Mouse (Mus musculus) hindbrain, postnatal 0 days (tissue): ENCODE data around the gene St8sia1. TPM values are rescaled to one million over a fixed set of nuclear protein-coding genes. Genes with fewer than 3 reads are reported as not detected.
A peak's percentile ranks its signal among the peaks of the same experiment; 100 is the strongest.

Source experiments
- ATAC-seq: fragments of 200-750 bp; cut with Nextera tagmentation; 2 replicates; pipeline ENCODE4 v1.8.0; 2017; ENCODE audit warnings: mild to moderate bottlenecking, moderate TSS enrichment, moderate library complexity
- DNase-seq: peaks from one replicate; pipeline ENCODE4 v3.0.0-alpha.2; 2015; ENCODE audit warnings: low spot score
- H3K27ac ChIP-seq: fragments of 300-500 bp; sonication (generic); 2 replicates; pipeline ENCODE4 v1.5.1; 2014; ENCODE audit warnings: mild to moderate bottlenecking
- H3K27me3 ChIP-seq: fragments of 300-500 bp; sonication (generic); 2 replicates; pipeline ENCODE4 v1.6.1; 2014; ENCODE audit warnings: low read length, mixed read lengths; ENCODE audit not compliant: insufficient read depth
- H3K36me3 ChIP-seq: fragments of 300-500 bp; sonication (generic); 2 replicates; pipeline ENCODE4 v1.6.1; 2014; ENCODE audit warnings: low read length, mixed read lengths; ENCODE audit not compliant: insufficient read depth
- H3K4me1 ChIP-seq: fragments of 300-500 bp; sonication (generic); 2 replicates; pipeline ENCODE4 v1.6.1; 2014; ENCODE audit warnings: antibody characterized with exemption, low read length, mixed read lengths; ENCODE audit not compliant: insufficient read depth
- H3K4me2 ChIP-seq: fragments of 300-500 bp; sonication (generic); 2 replicates; pipeline ENCODE4 v1.6.1; 2014; ENCODE audit warnings: low read depth, mild to moderate bottlenecking, low read length, moderate library complexity, mixed read lengths
- H3K4me3 ChIP-seq: fragments of 300-500 bp; sonication (generic); 2 replicates; pipeline ENCODE4 v1.5.1; 2014; ENCODE audit warnings: low read length
- H3K9ac ChIP-seq: fragments of 300-500 bp; sonication (generic); replicated peaks from 2 replicates; pipeline ENCODE4 v1.6.1; 2014; ENCODE audit warnings: mild to moderate bottlenecking, low read length, moderate library complexity, mixed read lengths
- H3K9me3 ChIP-seq: fragments of 300-500 bp; sonication (generic); 2 replicates; pipeline ENCODE4 v1.6.1; 2016; ENCODE audit warnings: low read length, mixed read lengths
- CTCF ChIP-seq: IDR thresholded peaks from 2 replicates; pipeline ENCODE4 v1.5.1; 2016; ENCODE audit warnings: antibody characterized with exemption, control low read depth, low read depth
- WGBS: fragments of 180-500 bp; shearing (Covaris S2); extraction: QIAGEN DNeasy Blood & Tissue Kit; methylation state at CpG from one replicate; pipeline ENCODE4 v1.1.7; 2014; 5-methylcytosine and 5-hydroxymethylcytosine counted together
- polyA plus RNA-seq: library from polyadenylated mRNA; unstranded; fragments of >200 nt; fragmentation: Nextera tagmentation; extraction: Ambion mirVana; gene quantifications from 2 replicates; pipeline ENCODE4 v1.2.1, GENCODE M21; 2015
- total RNA-seq: library from RNA; depleted of rRNA; stranded (reverse); fragments of >200 nt; gene quantifications from 2 replicates; pipeline ENCODE4 v1.2.3, GENCODE M21; 2014

Gene St8sia1
- total and polyA plus RNA-seq, 2 experiments from 2014 or later: 3.7 to 18.0 TPM

DNA sequence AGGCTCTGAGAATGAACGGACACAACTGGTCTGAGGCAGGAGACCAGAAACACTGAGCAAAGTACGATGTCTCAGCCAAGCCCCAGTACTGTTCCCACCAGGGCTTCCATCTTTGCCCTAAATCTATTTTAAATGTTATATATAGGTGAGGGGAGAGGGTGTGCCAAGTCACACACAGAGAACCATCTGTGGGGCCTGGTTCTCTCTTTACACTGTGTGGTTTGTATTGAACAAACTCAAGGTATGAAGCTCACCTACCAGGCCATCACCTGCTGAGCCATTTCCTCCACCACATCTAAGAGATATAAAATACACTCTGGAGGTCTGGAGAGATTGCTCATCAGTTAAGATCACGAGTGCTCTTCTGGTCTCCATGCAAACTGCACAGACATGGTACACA is 38.9 kb downstream of the St8sia1 start:
- ATAC-seq (no peak), DNase-seq (no peak)
- no peak for TF ChIP-seq CTCF
- no peaks in the 10 kb centered on the region for H3K4me1 ChIP-seq
- no peaks in the 10 kb centered on the region for H3K9me3 ChIP-seq
- 90% methylated on average over 3 of the region's 3 CpGs for WGBS
- no peak overlapping the region for H3K4me2 ChIP-seq
- H3K9ac ChIP-seq: no peak overlapping the region
- no peaks in the 10 kb centered on the region for H3K36me3 ChIP-seq
- no peak overlapping the region for H3K4me3 ChIP-seq
- no peaks in the 10 kb centered on the region for H3K27me3 ChIP-seq
- H3K27ac ChIP-seq: no peak overlapping the region

DNA sequence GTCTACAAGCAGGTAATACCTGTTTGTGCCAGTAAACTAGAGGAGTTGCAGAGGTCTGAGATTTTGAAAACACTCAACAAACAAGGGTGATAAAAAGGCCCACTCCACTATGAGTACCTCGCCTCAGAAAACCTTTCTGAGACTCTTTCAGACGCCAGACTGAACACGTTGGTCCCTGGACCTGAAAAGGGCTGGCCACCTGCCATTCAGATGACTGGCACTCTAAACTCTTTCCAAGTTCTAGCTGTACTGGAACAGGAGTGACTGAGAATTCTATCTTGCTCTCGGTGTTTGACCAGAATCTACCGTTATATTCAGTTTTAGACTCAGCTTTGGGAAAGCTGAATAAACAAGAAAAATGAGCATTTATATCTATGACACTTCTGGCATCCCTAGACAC is 43.4 kb downstream of the St8sia1 start:
- ATAC-seq: no peak

DNA sequence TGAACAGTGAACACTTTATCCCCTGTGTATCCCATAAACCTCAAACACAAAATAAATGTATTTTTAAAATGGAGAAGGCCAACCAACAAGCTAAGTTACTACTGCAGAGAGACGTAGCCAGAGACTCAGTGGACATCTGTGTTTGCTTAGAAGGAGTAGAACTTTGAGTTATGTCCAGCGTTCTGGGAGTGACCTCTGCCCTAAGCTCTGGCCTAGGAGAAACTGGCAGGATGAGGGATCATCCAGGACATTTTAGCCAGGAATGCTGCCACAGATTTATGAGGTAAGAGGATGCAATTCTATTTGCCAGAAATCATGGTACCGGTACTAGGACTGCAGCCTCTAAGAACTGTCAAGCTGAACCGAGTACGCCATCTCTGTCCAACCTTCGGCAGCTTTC is 45.6 kb downstream of the St8sia1 start:
- no peak for ATAC-seq
- Histone ChIP-seq H3K4me3 (no peak overlapping the region), H3K27ac (no peak overlapping the region), H3K4me2 (no peak overlapping the region), H3K27me3 (no peaks in the 10 kb centered on the region), H3K9ac (no peak overlapping the region), H3K9me3 (no peaks in the 10 kb centered on the region), H3K36me3 (no peaks in the 10 kb centered on the region), H3K4me1 (no peaks in the 10 kb centered on the region)
- DNase-seq: no peak
- WGBS: 90% methylated on average over 6 of the region's 6 CpGs
- TF ChIP-seq CTCF: no peak

More for the DNA sequence above, 43.4 kb downstream of the St8sia1 start:
- Histone ChIP-seq H3K9ac (no peak overlapping the region), H3K36me3 (no peaks in the 10 kb centered on the region), H3K4me1 (no peaks in the 10 kb centered on the region), H3K4me3 (no peak overlapping the region), H3K27ac (no peak overlapping the region), H3K27me3 (no peaks in the 10 kb centered on the region), H3K9me3 (no peaks in the 10 kb centered on the region), H3K4me2 (no peak overlapping the region)
- 49% methylated on average over 5 of the region's 5 CpGs for WGBS
- TF ChIP-seq CTCF: no peak
- DNase-seq: no peak

DNA sequence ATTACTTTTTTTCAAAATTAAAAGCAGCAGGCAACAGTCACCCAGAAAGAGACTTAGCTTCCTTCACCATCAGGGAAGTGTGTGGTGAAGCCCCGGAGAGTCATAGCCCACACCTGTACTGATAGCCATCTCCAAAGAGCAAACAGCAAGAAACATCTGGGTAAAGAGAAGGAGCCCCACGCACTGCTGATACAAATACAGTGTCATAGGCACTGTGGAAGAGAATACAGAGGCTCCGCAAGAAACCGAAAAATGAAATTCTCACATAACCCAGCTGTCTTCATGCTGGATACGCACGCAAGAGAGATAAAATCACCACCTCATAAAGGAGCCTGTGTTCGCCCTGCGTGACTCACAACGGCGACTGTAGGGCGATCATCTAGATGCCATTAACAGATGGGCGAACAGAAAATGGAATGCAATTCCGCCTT is 46.8 kb downstream of the St8sia1 start:
- Histone ChIP-seq H3K4me3 (no peak overlapping the region), H3K4me1 (no peaks in the 10 kb centered on the region), H3K27me3 (no peaks in the 10 kb centered on the region), H3K9me3 (no peaks in the 10 kb centered on the region), H3K27ac (no peak overlapping the region), H3K9ac (no peak overlapping the region), H3K36me3 (no peaks in the 10 kb centered on the region), H3K4me2 (no peak overlapping the region)
- WGBS: 69% methylated on average over 13 of the region's 13 CpGs
- TF ChIP-seq CTCF: no peak
- DNase-seq (no peak), ATAC-seq (0 out of 2 replicates have a peak, but pooled peaks have one; percentile 6)

DNA sequence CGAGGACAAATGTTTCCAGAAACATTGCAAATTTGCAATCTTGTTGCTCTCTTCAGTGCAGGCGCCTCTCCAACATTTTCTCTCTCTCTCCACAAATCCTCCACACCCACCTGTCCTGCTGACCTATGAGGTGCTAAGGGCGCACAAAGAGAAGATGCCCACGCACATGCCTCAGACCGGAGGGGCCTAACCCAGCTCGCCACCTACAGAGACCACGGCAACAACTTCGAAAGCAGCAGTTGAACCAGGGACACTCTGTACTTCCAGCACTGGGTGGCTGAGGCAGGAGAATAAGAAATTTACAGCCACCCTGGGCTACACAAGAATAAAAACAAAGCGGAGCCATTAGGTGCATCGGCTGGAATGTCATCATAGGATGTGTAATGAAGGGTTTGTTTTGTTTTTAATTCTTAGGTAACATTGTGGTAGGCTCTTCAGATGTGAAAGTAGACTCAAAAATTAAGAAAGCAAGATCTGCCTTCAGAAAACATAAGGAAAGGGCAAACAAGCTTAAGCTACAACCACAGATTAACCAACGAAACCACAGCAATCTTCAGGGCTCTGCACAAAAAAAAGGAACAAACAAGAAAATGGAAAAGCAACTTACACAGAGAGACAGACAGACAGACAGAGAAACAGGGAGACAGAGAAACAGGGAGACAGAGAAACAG is 47.8 kb downstream of the St8sia1 start:
- DNase-seq (no peak), ATAC-seq (no peak)
- Histone ChIP-seq H3K36me3 (no peaks in the 10 kb centered on the region), H3K9me3 (no peaks in the 10 kb centered on the region), H3K9ac (no peak overlapping the region), H3K27ac (no peak overlapping the region), H3K4me2 (no peak overlapping the region), H3K4me3 (no peak overlapping the region), H3K4me1 (no peaks in the 10 kb centered on the region), H3K27me3 (no peaks in the 10 kb centered on the region)
- TF ChIP-seq CTCF: no peak
- 81% methylated on average over 11 of the region's 11 CpGs for WGBS

DNA sequence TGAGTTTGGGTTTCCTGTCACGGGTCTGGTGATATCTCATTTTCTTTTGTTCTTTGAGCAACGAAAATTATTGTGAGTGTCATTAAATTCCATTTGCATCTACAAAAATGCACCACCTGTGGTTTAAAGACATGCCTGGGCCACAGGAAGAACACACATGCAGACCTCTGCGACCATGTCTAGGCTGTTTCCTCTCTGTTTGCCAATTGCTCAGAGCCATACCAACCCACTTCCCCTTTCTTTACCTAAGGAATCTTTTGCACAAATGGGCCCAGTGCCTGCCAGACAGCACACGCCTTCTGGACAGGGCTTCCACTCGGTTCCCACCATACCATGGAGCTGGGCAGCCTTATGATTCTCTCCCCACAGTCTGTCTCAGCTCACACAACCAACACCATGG is 48.8 kb downstream of the St8sia1 start:
- Histone ChIP-seq H3K9ac (no peak overlapping the region), H3K9me3 (no peaks in the 10 kb centered on the region), H3K4me3 (no peak overlapping the region), H3K27me3 (no peaks in the 10 kb centered on the region), H3K4me2 (no peak overlapping the region), H3K36me3 (no peaks in the 10 kb centered on the region), H3K4me1 (no peaks in the 10 kb centered on the region), H3K27ac (no peak overlapping the region)
- WGBS: 72% methylated on average over 5 of the region's 5 CpGs
- DNase-seq: no peak
- no peak for ATAC-seq
- TF ChIP-seq CTCF: no peak

DNA sequence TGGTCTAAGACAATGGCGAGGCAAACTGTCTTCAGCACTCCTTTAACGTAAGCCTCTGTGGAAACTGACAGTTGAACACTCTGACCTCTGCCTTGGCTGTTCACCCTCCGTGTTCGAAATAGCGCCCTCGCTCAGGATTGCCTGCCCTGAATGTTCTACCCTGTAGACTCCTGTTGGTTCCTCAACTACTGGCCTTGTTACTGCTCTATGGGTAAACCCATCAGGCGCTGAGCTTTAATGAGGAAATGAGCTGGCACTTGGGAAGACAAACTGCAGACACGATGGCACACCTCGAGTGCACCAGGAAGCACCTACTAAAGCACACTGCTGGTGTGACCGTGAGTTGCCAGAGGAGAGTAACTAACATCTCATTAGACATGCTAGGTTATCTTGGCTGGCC is 49.6 kb downstream of the St8sia1 start:
- no peak for DNase-seq
- no peak overlapping the region for H3K4me3 ChIP-seq
- H3K27me3 ChIP-seq: no peaks in the 10 kb centered on the region
- no peaks in the 10 kb centered on the region for H3K36me3 ChIP-seq
- H3K27ac ChIP-seq: no peak overlapping the region
- no peak for ATAC-seq
- H3K9ac ChIP-seq: no peak overlapping the region
- 77% methylated on average over 10 of the region's 10 CpGs for WGBS
- H3K9me3 ChIP-seq: no peaks in the 10 kb centered on the region
- no peak overlapping the region for H3K4me2 ChIP-seq
- TF ChIP-seq CTCF: no peak
- H3K4me1 ChIP-seq: no peaks in the 10 kb centered on the region
